Mouse (Mus musculus): Measurements from ENCODE around the gene Plcb2. TPM values are rescaled to one million over a fixed set of nuclear protein-coding genes. Genes with fewer than 3 reads are reported as not detected.

Gene Plcb2
- total RNA-seq (2023): 100 to 1,000 TPM; 109 to 137 TPM

DNA sequence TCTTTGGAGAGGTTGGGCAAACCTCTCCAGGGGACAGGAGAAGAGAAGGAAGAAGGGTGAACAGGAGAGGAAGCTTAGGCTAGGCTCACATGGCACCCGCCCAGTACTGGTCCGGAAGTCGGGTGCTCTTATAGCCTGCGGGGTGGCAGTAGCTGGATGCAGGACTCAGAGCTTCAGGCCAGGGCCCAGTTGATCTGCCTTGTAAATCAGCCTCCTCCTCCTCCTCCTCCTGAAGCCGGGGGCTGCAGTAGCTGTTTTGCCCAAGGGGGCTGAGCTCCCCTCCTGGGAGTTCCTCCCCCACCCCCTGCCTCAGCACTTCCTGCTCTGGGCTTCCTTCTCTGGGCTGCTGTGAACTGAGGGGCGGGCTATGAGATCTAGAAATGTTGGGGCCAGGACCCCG lies at the start of gene Plcb2:
Gene Plcb2 (minus strand): TSS at position 102 of the 400 bp plus-strand sequence.

DNA sequence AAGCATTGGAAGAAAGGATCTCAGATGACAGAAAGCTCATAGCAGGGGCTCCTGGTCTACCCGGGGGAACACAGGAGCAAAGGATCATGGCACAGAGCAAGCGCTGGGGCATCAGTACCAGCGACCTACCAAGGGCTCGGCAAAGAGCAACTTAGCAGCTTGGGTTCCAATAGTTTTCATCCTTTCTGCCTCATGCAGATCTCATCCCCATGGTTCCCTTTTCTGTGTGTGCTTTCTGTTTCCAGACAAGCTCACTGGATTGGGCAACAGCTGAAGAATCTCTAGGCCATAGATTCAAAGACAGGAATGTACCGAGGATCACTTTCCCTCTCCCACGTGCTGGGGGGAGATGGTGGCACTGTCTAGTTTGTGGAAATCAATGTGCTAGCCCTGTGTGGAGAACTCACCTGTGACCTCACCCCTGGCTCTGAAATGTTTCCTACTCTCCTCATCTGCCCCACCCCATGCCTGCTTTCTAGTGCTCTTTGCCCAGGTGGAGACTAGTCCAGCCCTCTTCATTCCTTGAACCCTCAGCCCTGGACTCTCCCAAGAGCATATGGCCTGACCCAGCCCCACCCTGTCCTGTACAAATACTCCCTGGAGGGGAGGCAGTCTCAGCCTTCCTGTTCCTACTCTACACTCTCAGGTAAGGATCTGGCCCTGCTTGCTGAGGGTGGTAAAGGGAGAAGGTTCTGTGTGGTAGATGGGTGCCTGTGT lies 44.1 kb upstream of the Plcb2 start, which contains the start of gene Phgr1:
Gene Phgr1 (plus strand): TSS at position 612 of the 717 bp plus-strand sequence.

DNA sequence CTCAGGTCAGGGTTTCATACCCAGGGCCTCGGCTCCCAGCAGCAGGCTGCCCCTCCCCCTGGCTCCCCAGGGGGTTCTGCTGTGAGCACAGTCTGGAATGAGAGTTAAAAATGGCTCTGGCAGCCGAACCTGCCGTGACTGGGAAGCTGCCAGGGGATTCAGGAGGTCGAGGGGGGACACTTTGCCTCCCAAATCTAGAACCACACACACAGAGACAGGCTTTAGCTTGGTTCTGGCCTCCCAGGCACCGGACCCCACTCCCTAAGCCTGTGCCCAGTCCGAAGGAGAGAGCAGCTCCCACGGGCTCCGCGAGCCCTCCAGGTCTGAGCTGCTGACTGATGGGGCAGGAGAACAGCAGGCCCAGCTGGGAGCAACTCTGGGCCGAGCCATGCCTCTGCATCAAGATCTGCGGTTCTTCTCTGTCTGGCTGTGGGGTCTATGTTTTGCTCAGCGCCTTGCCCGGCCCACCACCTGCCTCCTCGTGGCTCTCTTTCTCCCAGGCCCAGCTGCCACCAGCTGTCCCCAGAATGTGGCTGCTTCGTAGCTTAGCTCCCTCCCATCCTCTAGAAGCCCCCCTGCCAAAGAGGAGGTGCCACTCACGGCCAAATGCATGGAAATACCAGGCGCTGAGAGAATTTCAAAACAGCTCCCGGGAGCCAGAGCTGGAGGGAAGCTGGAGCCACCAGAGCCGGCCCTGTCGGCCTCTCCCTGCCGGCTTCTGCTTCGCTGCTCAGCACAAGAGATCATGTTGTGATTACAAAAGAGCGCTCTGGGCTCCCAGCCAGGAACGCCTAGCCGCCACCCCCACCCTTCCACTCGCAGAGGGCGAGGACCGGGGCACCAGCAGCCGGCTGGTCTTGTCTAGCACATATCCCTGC lies 33.9 kb upstream of the Plcb2 start, which contains the start of gene Ccdc9b:
Gene Ccdc9b (minus strand): TSS at position 756 of the 878 bp plus-strand sequence.

DNA sequence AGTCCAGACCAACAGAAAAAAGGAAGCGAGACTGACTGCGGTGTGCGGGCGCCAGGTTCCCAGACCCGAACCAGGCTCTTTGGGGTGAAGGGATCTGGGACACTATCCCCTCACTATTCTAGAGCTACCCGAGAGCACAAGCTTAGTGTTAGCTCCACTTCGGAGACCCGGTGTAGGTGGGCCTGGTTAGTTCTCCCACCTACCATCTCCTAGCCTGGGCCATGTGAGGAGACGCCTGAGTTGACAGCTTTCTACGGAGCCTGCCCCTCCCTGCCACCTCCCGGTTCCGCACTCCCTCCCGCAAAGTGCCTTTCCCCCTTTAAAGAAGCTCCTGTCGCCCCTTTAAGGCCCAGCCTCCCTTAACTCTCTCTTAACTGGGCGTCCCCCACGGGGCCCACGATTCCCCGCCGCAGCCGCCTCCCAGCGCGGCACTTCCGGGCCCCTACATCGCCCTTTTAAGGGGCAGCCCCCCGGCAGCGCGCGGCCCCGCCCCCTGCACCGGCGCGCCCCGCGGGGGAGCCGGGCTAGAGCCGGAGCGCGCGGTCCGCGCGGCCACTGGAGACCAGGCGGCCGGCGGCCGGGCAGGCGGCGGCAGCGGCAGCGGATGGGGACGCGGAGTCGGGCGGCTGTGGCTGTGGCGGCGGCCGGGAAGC lies 17.1 kb upstream of the Plcb2 start, which contains the start of gene Inafm2:
Gene Inafm2 (plus strand): TSS at position 527 of the 653 bp plus-strand sequence.

DNA sequence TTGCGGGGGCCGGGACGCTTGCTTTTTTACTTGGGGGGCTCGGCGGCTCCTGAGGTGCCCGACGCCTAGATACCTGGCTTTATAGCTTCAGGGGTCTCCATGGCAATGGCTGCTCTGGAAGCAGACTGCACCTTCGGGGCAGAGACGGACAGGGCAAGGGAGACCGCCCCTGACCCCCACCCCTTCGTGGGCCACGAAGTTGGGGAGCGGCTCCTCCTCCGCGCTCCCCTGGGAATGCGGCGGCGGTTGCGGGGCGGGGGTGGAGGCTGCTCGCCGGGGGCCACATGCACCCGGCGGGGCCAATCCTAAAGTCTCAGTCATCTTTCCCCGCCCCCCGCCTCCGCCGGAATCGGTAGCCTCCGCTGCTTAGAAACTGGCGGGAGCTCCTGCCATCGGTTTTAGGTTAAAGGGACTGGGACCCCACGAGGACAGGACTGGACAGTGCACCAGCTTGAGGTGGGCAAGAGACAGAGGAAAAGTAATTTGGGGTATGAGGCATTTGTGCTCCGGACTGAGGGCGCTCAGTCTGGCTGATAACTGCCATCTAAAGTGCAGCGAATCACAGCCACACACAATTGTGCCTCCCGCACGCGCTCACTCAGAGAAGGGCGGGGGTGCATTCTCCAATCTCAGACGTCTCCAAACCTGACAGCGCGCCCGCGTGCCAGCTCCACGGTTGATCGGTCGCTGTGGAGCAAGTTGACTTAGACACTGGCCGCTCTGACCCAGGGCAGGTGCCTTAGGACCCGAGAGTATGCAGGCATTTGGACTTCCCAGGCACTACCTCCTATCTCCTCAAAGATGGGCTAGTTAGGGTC lies 24.1 kb downstream of the Plcb2 start, which contains the start of gene Ankrd63:
Gene Ankrd63 (minus strand): TSS at position 51 of the 818 bp plus-strand sequence.

DNA sequence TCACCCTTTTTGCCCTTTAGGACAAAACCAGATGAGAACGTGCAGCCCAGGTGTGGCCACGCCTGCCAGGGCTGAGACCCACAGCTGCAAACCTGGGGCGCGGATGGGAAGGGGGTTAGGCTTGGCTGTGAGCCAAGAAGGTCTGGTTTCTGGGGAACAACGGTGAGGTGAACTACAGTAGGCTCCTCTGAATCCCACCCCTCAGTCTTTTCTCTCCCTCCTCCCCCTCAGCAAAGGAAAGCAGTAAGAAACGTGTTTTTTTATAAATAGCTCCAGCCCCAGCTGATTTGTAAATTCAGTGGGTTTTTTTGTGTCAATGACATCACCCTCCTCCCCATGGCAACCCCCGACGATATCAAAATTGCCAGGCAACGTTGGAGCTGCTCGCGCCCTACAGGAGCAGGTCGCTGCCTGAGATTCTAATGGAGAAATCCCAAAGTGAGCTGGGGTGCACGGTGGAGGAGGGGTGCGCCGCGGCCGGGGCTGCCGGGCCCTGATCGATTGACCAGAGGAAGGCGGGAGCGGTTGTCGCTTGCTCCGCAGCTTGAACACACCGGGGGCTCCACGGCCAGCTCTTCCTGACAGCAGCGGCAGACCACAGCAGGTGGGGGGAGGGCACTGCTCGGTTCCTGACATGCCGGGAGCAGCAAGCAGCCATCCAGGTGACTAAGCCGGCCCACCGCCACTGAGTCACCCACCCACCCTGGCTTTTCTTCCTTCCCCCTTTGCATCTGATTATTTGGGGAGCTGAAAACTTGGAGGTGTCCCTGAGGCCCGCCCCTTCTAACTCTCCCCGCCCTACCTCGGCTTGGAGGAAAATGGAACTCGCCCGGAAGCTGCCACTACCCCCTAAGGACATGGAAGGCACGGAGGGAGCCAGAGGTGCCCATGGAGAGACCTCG lies 65.1 kb downstream of the Plcb2 start, which contains the start of gene Pak6:
Gene Pak6 (plus strand): TSS at position 402 of the 902 bp plus-strand sequence.

Other genes starting within 250 kb of the Plcb2 start
- gene Srp14, start 248.7 kb downstream of the Plcb2 start, total RNA-seq (2023): 100 to 1,000 TPM; 127 to 130 TPM
- 10 to 100 TPM; 79.6 to 86.7 TPM for gene Bmf, start 178.8 kb downstream of the Plcb2 start, total RNA-seq (2023)
- gene Bub1b, start 130.2 kb downstream of the Plcb2 start, total RNA-seq (2023): 1 to 10 TPM; 3.6 to 5.7 TPM
- gene Pak6, start 65.1 kb downstream of the Plcb2 start, total RNA-seq (2023): 1 to 10 TPM in 1 of 2 experiments, not detected in 1; 3.3 TPM
- gene Ankrd63, start 24.5 kb downstream of the Plcb2 start, total RNA-seq (2023): under 1 TPM; 0.47 to 0.96 TPM
- gene Inafm2, start 17.3 kb upstream of the Plcb2 start, total RNA-seq (2023): 10 to 100 TPM; 23.3 TPM
- not detected for gene Ccdc9b, start 34.2 kb upstream of the Plcb2 start, total RNA-seq (2023)
- gene Phgr1, start 44.3 kb upstream of the Plcb2 start, total RNA-seq (2023): not detected
- gene Disp2, start 51.3 kb upstream of the Plcb2 start, total RNA-seq (2023): not detected
- 10 to 100 TPM in 1 of 2 experiments, 1 to 10 TPM in 1; 7.4 to 10.0 TPM for gene Knstrn, start 85.6 kb upstream of the Plcb2 start, total RNA-seq (2023)
- 10 to 100 TPM; 84.9 to 99.0 TPM for gene Ivd, start 133.5 kb upstream of the Plcb2 start, total RNA-seq (2023)
- 10 to 100 TPM; 58.6 to 62.4 TPM for gene Bahd1, start 171.9 kb upstream of the Plcb2 start, total RNA-seq (2023)
- 1 to 10 TPM; 4.6 to 7.1 TPM for gene Chst14, start 198.1 kb upstream of the Plcb2 start, total RNA-seq (2023)